Mouse (Mus musculus): ENCODE data around the gene Rab12. TPM values are rescaled to one million over a fixed set of nuclear protein-coding genes. Genes with fewer than 3 reads are reported as not detected.
"Not testable (repeated sequence)": the region's sequence is repeated elsewhere in the genome, so short reads cannot be mapped to it uniquely, and the experiment has no call there.

Rab12 gene
- 105 and 113 TPM in 2 replicates for polyA plus RNA-seq (2012; rRNA removed)

DNA sequence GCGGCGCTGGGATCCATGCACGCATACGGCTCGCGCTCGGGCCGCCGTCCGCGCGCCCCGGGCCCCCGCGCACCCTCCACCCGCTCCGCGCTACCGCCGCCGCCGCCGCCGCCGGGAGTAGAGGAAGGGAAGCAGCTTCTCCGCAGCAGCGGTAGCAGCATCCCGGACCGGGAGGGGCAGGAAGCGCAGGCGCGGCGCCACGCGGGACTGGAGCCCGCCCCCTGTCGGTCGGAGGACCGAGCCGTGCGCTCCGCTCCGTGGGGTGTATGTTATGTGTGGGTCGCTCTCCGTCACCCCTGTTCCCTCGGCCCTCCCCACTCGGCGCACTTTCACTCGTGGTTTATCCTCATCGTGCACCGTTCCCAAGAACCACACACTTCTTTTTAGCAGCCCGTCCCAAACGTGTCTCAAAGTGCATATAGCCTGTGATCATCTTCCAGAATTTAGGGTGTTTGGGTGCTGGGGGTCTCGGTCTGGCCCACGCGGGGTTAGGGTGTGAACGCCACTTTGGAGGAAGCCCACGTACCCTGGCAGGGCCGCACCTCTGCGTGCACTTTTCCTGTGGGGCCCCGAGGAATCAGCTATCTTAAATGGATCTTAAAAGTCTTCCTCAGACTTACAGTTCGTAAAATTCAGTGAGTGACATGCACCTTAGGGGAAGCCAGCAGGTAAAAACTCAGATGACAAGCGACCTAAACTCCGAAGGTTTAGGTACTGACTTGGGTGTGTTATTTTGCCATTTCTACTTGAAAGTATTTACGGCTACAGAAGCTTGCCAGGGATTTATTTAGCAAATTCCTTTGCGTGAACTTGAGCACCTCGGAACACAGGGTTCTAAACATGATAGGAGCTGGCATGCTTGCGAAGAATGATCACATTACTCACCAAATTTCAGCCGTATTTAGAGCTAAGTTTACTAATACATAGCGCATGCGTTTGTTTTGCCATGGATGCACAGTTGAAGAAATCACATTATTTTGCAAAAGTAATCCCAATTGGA is at the start of gene Rab12:
Gene Rab12 (minus strand): TSS at position 176 of the 1,000 bp plus-strand sequence.
- H3K4me3 ChIP-seq (ENCODE audit: insufficient read depth, low read length) = peak within 1 kb of the TSS; percentile 64

DNA sequence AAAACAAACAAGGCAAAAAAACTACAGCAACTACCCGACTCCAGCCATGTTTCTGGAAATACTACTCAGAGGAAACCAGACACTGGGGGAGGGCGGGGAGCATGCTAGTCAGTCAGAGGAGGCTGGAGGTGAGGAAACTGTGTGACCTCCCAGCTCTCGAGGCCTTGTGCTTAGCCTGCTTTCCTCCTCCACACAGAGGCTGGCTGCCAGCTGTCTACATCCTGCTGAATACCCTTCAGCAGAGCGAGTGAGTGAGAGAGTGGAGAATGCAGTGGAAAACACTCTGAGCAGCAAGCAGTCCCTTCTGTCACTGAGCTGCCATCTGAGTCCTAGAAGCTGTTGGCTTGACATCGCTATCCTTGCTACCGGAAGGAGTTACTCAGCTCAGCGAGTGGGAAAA is 44.7 kb upstream of the Rab12 start:
- TF ChIP-seq POLR2A (IDR thresholded peaks at IDR 0.05; ENCODE audit: extremely low read depth, insufficient read depth, low read length) (no peak), CTCF (IDR thresholded peaks at IDR 0.05; ENCODE audit: extremely low read depth, insufficient read depth, low read length) (no peak)
- no peak overlapping the region for H3K27ac ChIP-seq (ENCODE audit: insufficient read depth, low read length)
- no peak overlapping the region for H3K4me3 ChIP-seq (ENCODE audit: insufficient read depth, low read length)
- peaks cover 2% of the 10 kb centered on the region; the same call in 1 of the 2 replicates for H3K4me1 ChIP-seq (ENCODE audit: control insufficient read depth, insufficient read depth, low read length)

More for the DNA sequence above, at the start of gene Rab12:
- peak within 1 kb of the TSS; percentile 61 for H3K27ac ChIP-seq (ENCODE audit: insufficient read depth, low read length)
- TF ChIP-seq POLR2A (IDR thresholded peaks at IDR 0.05; ENCODE audit: extremely low read depth, insufficient read depth, low read length) (peak; percentile 28; the same call in 1 of the 2 replicates), CTCF (IDR thresholded peaks at IDR 0.05; ENCODE audit: extremely low read depth, insufficient read depth, low read length) (peak; percentile 65)
- peaks cover 3% of the 10 kb centered on the region for H3K4me1 ChIP-seq (ENCODE audit: control insufficient read depth, insufficient read depth, low read length)

DNA sequence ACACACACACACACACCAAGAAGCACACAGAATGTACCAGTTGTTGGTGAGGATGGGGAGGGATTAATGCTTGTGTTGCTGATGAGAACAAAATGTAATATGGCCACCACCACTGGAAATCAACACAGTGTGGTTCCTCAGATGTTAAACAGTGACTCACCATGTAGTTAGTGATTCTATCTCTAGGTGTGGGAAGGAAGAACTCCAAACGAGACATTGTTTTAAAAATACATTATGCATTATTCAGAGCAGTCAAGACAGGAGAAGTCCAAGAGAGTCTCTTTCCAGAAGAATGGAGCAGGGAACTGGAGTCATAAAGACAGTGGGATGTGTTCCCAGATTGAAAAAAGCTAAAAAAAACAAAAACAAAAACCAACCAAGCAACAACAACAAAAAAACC is 44.0 kb upstream of the Rab12 start:
- Histone ChIP-seq H3K4me1 (ENCODE audit: control insufficient read depth, insufficient read depth, low read length) (peaks cover 2% of the 10 kb centered on the region; the same call in 1 of the 2 replicates), H3K4me3 (ENCODE audit: insufficient read depth, low read length) (no peak overlapping the region), H3K27ac (ENCODE audit: insufficient read depth, low read length) (no peak overlapping the region)
- TF ChIP-seq CTCF (IDR thresholded peaks at IDR 0.05; ENCODE audit: extremely low read depth, insufficient read depth, low read length) (no peak), POLR2A (IDR thresholded peaks at IDR 0.05; ENCODE audit: extremely low read depth, insufficient read depth, low read length) (no peak)

- Histone ChIP-seq H3K27ac (ENCODE audit: insufficient read depth, low read length) (no peak overlapping the region), H3K4me3 (ENCODE audit: insufficient read depth, low read length) (no peak overlapping the region), H3K4me1 (ENCODE audit: control insufficient read depth, insufficient read depth, low read length) (peaks cover 2% of the 10 kb centered on the region; the same call in 1 of the 2 replicates)
- TF ChIP-seq CTCF (IDR thresholded peaks at IDR 0.05; ENCODE audit: extremely low read depth, insufficient read depth, low read length) = no peak
- no peak for TF ChIP-seq POLR2A (IDR thresholded peaks at IDR 0.05; ENCODE audit: extremely low read depth, insufficient read depth, low read length)
Measured at GRCm38 (mm10) chr17:66561380-66561779, 41.9 kb upstream of the Rab12 start.

- no peak for TF ChIP-seq POLR2A (IDR thresholded peaks at IDR 0.05; ENCODE audit: extremely low read depth, insufficient read depth, low read length)
- TF ChIP-seq CTCF (IDR thresholded peaks at IDR 0.05; ENCODE audit: extremely low read depth, insufficient read depth, low read length) = peak; percentile 25; the same call in 1 of the 2 replicates
- no peak overlapping the region for H3K27ac ChIP-seq (ENCODE audit: insufficient read depth, low read length)
- no peak overlapping the region for H3K4me3 ChIP-seq (ENCODE audit: insufficient read depth, low read length)
- no peaks in the 10 kb centered on the region; the same call in 1 of the 2 replicates for H3K4me1 ChIP-seq (ENCODE audit: control insufficient read depth, insufficient read depth, low read length)
Measured at GRCm38 (mm10) chr17:66558404-66559317, 39.1 kb upstream of the Rab12 start.

DNA sequence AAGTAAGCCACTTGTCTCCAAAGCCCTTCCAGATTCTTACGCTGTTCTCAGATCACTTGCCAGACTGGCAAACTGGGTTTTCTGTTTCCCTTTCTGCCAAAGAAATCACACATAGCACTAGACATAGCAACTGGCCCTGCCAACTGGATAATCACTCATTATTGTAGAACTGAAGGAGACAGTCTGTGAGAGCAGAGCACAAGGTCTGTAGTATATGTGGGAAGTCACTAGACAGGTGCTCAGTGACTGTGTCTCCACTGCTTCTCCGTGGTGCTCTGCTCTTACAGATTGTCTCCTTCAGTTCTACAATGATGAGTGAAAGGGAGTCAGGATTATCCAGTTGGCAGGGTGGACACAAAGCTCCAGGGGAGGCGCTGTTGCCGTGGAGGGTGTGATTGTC is 33.2 kb upstream of the Rab12 start:
- TF ChIP-seq POLR2A (IDR thresholded peaks at IDR 0.05; ENCODE audit: extremely low read depth, insufficient read depth, low read length) = no peak
- no peak for TF ChIP-seq CTCF (IDR thresholded peaks at IDR 0.05; ENCODE audit: extremely low read depth, insufficient read depth, low read length)
- no peak overlapping the region for H3K27ac ChIP-seq (ENCODE audit: insufficient read depth, low read length)
- H3K4me1 ChIP-seq (ENCODE audit: control insufficient read depth, insufficient read depth, low read length) = no peaks in the 10 kb centered on the region
- H3K4me3 ChIP-seq (ENCODE audit: insufficient read depth, low read length) = no peak overlapping the region

GRCm38 (mm10) chr17:66550486-66550885 is 31.0 kb upstream of the Rab12 start:
- no peak overlapping the region for H3K27ac ChIP-seq (ENCODE audit: insufficient read depth, low read length)
- no peak overlapping the region for H3K4me3 ChIP-seq (ENCODE audit: insufficient read depth, low read length)
- H3K4me1 ChIP-seq (ENCODE audit: control insufficient read depth, insufficient read depth, low read length) = no peaks in the 10 kb centered on the region
- TF ChIP-seq POLR2A (IDR thresholded peaks at IDR 0.05; ENCODE audit: extremely low read depth, insufficient read depth, low read length) = no peak
- TF ChIP-seq CTCF (IDR thresholded peaks at IDR 0.05; ENCODE audit: extremely low read depth, insufficient read depth, low read length) = no peak

- TF ChIP-seq CTCF (IDR thresholded peaks at IDR 0.05; ENCODE audit: extremely low read depth, insufficient read depth, low read length) = no peak
- TF ChIP-seq POLR2A (IDR thresholded peaks at IDR 0.05; ENCODE audit: extremely low read depth, insufficient read depth, low read length) = no peak
- H3K27ac ChIP-seq (ENCODE audit: insufficient read depth, low read length) = no peak overlapping the region
Measured at GRCm38 (mm10) chr17:66532285-66532684, 12.8 kb upstream of the Rab12 start.

DNA sequence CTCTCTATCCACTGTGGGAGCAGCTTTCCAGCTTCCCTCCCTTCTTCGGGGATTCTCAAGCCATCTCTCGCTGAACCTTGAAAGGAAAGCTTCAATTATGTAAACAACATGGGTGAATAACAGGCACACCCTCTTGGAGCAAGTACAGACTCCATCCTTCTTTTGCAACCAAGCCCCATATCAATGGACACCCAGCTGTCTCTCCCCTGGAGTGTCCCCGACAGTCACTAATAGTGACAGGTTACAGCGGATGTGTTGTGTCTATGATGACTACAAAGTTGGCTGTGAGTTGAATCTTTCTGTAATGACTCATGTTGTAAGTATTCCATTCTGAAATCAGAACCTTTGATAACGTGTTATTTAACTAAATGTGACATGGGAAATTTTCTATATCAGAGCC is 3.9 kb upstream of the Rab12 start:
- TF ChIP-seq CTCF (IDR thresholded peaks at IDR 0.05; ENCODE audit: extremely low read depth, insufficient read depth, low read length) = no peak
- TF ChIP-seq POLR2A (IDR thresholded peaks at IDR 0.05; ENCODE audit: extremely low read depth, insufficient read depth, low read length) = no peak
- Histone ChIP-seq H3K4me1 (ENCODE audit: control insufficient read depth, insufficient read depth, low read length) (no peaks in the 10 kb centered on the region; the same call in 1 of the 2 replicates), H3K4me3 (ENCODE audit: insufficient read depth, low read length) (no peak overlapping the region), H3K27ac (ENCODE audit: insufficient read depth, low read length) (no peak overlapping the region)

More at GRCm38 (mm10) chr17:66532285-66532684, 12.8 kb upstream of the Rab12 start:
- Histone ChIP-seq H3K4me3 (ENCODE audit: insufficient read depth, low read length) (no peak overlapping the region), H3K4me1 (ENCODE audit: control insufficient read depth, insufficient read depth, low read length) (no peaks in the 10 kb centered on the region)

DNA sequence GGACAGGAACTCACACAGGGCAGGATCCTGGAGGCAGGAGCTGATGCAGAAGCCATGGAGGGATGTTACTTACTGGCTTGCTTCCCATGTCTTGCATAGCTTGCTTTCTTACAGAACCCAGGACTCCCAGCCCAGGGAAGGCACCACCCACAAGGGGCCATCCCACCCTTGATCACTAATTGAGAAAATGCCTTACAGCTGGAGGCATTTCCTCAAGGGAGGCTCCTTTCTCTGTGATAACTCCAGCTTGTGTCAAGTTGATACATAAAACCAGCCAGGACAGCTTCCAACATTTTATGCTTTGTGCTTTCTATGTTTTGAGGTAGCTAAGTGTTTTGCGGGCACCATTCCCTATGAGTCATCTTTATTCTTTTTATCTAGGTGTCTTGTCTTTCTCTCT is 3.1 kb upstream of the Rab12 start:
- H3K4me3 ChIP-seq (ENCODE audit: insufficient read depth, low read length); H3K4me1 ChIP-seq (ENCODE audit: control insufficient read depth, insufficient read depth, low read length); H3K27ac ChIP-seq (ENCODE audit: insufficient read depth, low read length): not testable (repeated sequence)

Measured in cortical plate, adult 2 months (tissue).